Mouse (Mus musculus): ENCODE measurements around the gene Plcb4. TPM values are rescaled to one million over a fixed set of nuclear protein-coding genes. Genes with fewer than 3 reads are reported as not detected.

Plcb4 gene
- polyA plus RNA-seq, 1 experiment from 2014 or later: 24.1 TPM

DNA sequence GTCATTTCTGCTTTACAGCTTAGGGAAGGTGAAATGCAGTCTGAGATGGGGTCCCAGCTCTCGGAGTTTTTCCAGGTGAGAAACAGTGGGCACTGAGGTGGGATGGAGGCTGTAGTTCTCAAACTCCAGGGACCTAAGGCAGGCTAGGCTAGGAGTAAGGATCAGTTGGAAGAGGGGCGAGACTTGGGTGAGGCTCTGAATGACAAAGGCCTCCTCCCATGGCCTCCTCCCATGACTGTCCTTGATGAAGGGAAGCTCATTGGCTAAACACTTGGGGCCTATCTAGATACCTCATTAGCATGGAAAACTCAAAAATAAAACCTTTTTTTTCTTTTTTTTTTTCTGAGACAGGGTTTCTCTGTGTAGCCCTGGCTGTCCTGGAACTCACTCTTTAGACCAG lies 198.0 kb downstream of the Plcb4 start:
- H3K4me1 ChIP-seq (replicated peaks; ENCODE audit: control insufficient read depth, insufficient read depth, low read length): no peaks in the 10 kb centered on the region
- no peak overlapping the region for H3K4me2 ChIP-seq (ENCODE audit: low read depth, low read length, severe bottlenecking)
- H3K27ac ChIP-seq (ENCODE audit: low read depth, low read length): no peak overlapping the region
- H3K9me3 ChIP-seq (ENCODE audit: control insufficient read depth, low read length): no peaks in the 10 kb centered on the region
- H3K36me3 ChIP-seq (ENCODE audit: control insufficient read depth, insufficient read depth, low read length): no peaks in the 10 kb centered on the region
- H3K27me3 ChIP-seq (ENCODE audit: control insufficient read depth, insufficient read depth, low read length): no peaks in the 10 kb centered on the region
- peak; percentile 42; the same call in 1 of the 2 replicates for ATAC-seq (replicated peaks; ENCODE audit: low FRiP score)
- no peak overlapping the region for H3K4me3 ChIP-seq (ENCODE audit: low read depth, low read length)
- no peak for DNase-seq (ENCODE audit: low spot score)
- H3K9ac ChIP-seq (ENCODE audit: low read length): no peak overlapping the region
- 85% methylated on average over 2 of the region's 2 CpGs for WGBS

DNA sequence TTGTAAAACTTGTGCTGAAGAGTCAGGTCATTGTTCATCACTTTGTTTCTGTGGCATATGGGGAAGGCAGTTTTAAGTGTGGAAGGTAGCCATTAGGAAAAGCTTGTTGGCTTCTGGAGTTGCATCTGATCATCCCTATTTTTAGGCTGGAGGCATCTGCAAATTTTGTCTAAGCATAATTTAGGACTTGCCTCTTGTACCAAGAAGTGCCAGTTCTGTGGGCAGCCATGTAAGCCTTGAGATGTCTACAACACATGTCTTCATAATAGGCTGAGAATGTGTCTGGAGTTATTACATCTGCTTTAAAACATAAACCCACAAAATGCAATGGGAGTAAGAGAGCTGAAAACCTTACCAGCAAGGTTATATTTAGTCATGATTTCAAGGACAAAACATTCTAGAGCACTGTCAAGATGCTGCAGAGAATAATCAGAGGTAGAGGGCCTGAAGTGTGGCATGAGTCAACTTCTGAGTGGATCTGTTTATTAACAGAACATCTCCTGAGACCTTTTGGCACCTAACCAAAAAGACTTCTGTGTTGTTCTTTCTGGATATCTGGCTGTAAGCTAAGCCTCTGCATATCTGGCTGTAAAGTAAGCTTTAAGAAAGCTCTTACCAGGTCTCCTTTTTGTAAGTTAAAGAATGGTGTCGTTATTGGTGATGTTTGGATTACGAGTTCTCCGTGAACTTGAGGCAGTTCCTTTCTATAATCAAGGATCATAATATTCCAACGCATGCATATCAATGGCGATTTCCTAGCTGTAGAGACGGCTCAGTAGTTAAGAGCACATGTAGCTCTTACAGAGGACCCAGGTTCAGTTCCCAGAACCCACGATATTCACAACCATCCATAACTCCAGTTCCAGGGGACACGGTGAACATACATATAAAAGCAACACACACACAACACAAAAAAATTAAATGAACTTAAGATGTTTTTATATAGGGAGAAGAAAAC lies 203.0 kb downstream of the Plcb4 start:
- no peaks in the 10 kb centered on the region for H3K27me3 ChIP-seq (ENCODE audit: control insufficient read depth, insufficient read depth, low read length)
- H3K9ac ChIP-seq (ENCODE audit: low read length): no peak overlapping the region
- ATAC-seq (replicated peaks; ENCODE audit: low FRiP score) (no peak), DNase-seq (ENCODE audit: low spot score) (no peak)
- H3K36me3 ChIP-seq (ENCODE audit: control insufficient read depth, insufficient read depth, low read length): no peaks in the 10 kb centered on the region
- no peaks in the 10 kb centered on the region for H3K4me1 ChIP-seq (replicated peaks; ENCODE audit: control insufficient read depth, insufficient read depth, low read length)
- no peak overlapping the region for H3K27ac ChIP-seq (ENCODE audit: low read depth, low read length)
- H3K4me3 ChIP-seq (ENCODE audit: low read depth, low read length): no peak overlapping the region
- WGBS: 90% methylated on average over 8 of the region's 8 CpGs
- H3K4me2 ChIP-seq (ENCODE audit: low read depth, low read length, severe bottlenecking): no peak overlapping the region
- H3K9me3 ChIP-seq (ENCODE audit: control insufficient read depth, low read length): no peaks in the 10 kb centered on the region

DNA sequence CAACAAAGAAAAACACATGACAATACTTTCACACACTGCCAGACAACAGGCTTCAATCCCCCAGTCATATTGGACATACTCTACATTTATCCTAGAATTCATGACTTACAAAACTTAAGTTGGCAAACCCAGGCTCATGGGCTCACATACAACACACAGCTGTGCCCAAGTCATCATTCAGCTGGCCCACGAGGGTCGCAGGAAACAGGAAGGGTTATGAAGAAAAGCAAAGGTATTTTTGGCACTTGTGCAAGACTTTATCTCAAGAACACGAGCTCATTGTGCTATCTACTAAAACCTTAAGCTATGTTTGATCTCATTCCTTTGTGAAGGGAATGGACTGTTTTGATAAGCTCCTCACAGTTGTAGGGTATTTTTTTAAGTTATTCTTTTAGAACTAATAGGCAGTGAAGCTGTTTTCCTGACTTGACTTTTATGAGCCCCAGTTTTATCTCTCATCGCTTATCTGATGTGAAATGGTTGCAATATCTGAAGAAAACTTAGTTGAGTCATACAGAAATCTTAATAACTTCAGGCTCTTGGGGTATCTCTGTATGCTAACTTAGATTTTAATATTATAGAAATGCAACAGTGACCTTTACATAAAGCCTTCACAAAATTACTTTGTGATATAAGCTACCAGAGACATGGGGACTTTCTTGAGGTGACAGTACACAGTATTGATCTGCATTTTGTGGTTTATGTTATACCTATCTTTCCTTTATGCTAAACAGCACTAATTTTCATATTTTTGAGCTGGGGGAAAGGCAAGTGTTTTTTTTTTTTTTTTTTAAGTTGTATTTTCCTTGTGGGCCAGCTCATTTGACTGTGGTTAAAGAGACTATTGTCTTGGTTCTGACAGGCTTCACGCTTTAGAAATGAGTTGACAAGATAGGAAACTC lies 203.9 kb downstream of the Plcb4 start:
- Histone ChIP-seq H3K36me3 (ENCODE audit: control insufficient read depth, insufficient read depth, low read length) (no peaks in the 10 kb centered on the region), H3K27ac (ENCODE audit: low read depth, low read length) (no peak overlapping the region), H3K4me1 (replicated peaks; ENCODE audit: control insufficient read depth, insufficient read depth, low read length) (no peaks in the 10 kb centered on the region), H3K4me2 (ENCODE audit: low read depth, low read length, severe bottlenecking) (no peak overlapping the region), H3K9ac (ENCODE audit: low read length) (no peak overlapping the region), H3K27me3 (ENCODE audit: control insufficient read depth, insufficient read depth, low read length) (no peaks in the 10 kb centered on the region), H3K4me3 (ENCODE audit: low read depth, low read length) (no peak overlapping the region), H3K9me3 (ENCODE audit: control insufficient read depth, low read length) (no peaks in the 10 kb centered on the region)
- DNase-seq (ENCODE audit: low spot score) (no peak), ATAC-seq (replicated peaks; ENCODE audit: low FRiP score) (no peak)
- WGBS: 89% methylated on average over 5 of the region's 5 CpGs

DNA sequence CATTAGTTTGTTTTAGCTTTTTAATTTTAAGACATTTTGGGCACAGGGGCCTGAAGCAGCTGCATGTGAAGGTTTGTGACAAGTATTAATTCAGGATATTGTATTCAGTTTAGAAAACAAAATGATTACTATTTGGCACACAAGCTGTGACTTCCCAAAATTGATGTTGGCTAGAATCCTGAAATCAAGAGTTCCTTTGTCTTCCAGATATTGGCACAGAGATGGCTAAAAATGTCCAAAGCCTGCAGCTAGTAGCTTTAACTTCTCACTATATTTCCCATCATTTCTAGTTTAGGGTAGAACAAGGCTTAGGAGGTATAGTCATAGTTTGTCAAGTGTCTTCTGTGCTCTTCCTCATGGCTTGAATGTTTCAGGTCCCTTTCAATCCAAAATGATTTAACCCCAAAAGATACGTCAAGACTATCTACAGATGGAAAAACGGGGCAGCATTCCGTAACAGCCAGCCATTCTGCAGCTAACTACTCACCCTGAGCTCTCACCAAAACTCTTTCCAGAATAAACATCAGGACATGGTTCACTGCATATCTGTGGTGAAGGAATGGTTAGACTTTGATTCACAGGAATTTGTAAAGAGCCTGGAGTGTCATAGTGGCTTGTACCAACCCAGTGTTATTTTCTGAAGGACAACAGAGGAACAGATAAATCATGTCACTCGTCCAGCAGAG lies 204.7 kb downstream of the Plcb4 start:
- no peaks in the 10 kb centered on the region for H3K9me3 ChIP-seq (ENCODE audit: control insufficient read depth, low read length)
- no peak overlapping the region for H3K27ac ChIP-seq (ENCODE audit: low read depth, low read length)
- H3K36me3 ChIP-seq (ENCODE audit: control insufficient read depth, insufficient read depth, low read length): no peaks in the 10 kb centered on the region
- no peak overlapping the region for H3K4me3 ChIP-seq (ENCODE audit: low read depth, low read length)
- no peak overlapping the region for H3K9ac ChIP-seq (ENCODE audit: low read length)
- no peaks in the 10 kb centered on the region for H3K27me3 ChIP-seq (ENCODE audit: control insufficient read depth, insufficient read depth, low read length)
- WGBS: 85% methylated on average over 4 of the region's 4 CpGs
- H3K4me2 ChIP-seq (ENCODE audit: low read depth, low read length, severe bottlenecking): no peak overlapping the region
- ATAC-seq (replicated peaks; ENCODE audit: low FRiP score) (no peak), DNase-seq (ENCODE audit: low spot score) (no peak)
- H3K4me1 ChIP-seq (replicated peaks; ENCODE audit: control insufficient read depth, insufficient read depth, low read length): no peaks in the 10 kb centered on the region

DNA sequence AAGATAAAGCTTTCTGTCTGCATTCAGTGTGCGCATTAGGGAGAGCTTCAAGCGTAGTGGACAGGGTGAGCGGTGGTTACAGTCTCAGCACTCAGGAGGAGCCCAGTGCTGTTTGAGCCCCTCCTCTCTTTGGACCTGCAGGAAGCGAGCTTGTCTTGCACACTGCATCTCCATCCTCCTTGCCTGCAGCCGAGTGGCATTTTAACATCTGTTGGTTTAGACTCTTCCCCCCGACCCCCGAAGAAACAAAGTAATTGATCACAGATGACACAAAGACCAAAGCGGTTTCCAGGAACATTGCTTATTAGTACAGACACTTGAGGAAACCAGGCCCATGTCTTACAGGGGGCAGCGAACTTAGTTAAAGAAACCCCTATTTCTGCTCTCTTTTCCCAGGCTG lies 207.6 kb downstream of the Plcb4 start:
- H3K4me2 ChIP-seq (ENCODE audit: low read depth, low read length, severe bottlenecking): no peak overlapping the region
- no peaks in the 10 kb centered on the region for H3K4me1 ChIP-seq (replicated peaks; ENCODE audit: control insufficient read depth, insufficient read depth, low read length)
- no peak overlapping the region for H3K9ac ChIP-seq (ENCODE audit: low read length)
- H3K36me3 ChIP-seq (ENCODE audit: control insufficient read depth, insufficient read depth, low read length): no peaks in the 10 kb centered on the region
- 76% methylated on average over 9 of the region's 9 CpGs for WGBS
- DNase-seq (ENCODE audit: low spot score) (no peak), ATAC-seq (replicated peaks; ENCODE audit: low FRiP score) (no peak)
- no peaks in the 10 kb centered on the region for H3K9me3 ChIP-seq (ENCODE audit: control insufficient read depth, low read length)
- H3K27ac ChIP-seq (ENCODE audit: low read depth, low read length): no peak overlapping the region
- H3K27me3 ChIP-seq (ENCODE audit: control insufficient read depth, insufficient read depth, low read length): no peaks in the 10 kb centered on the region
- H3K4me3 ChIP-seq (ENCODE audit: low read depth, low read length): no peak overlapping the region

DNA sequence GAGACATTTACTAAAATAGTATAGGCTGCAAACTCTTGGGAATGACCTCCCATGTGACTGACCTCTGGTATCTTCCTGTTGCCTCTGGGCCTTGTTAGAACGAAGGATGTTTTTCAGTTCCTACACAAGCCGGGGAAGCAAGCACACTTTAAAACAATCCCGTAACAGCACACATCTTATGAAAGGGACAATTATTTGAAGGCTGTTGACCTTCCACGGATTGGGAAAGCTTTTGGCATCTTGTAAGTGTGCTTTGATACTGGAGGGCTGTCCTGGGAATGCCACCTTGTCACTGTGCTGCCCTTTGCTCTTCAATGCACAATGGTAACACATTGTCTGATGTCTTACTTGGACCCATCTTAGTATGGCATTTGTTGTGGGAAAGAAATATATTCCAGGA lies 208.0 kb downstream of the Plcb4 start:
- H3K9ac ChIP-seq (ENCODE audit: low read length): no peak overlapping the region
- WGBS: 68% methylated on average over 4 of the region's 4 CpGs
- no peak overlapping the region for H3K4me2 ChIP-seq (ENCODE audit: low read depth, low read length, severe bottlenecking)
- H3K4me3 ChIP-seq (ENCODE audit: low read depth, low read length): no peak overlapping the region
- no peaks in the 10 kb centered on the region for H3K9me3 ChIP-seq (ENCODE audit: control insufficient read depth, low read length)
- H3K36me3 ChIP-seq (ENCODE audit: control insufficient read depth, insufficient read depth, low read length): no peaks in the 10 kb centered on the region
- H3K27me3 ChIP-seq (ENCODE audit: control insufficient read depth, insufficient read depth, low read length): no peaks in the 10 kb centered on the region
- H3K27ac ChIP-seq (ENCODE audit: low read depth, low read length): no peak overlapping the region
- DNase-seq (ENCODE audit: low spot score) (no peak), ATAC-seq (replicated peaks; ENCODE audit: low FRiP score) (no peak)
- no peaks in the 10 kb centered on the region for H3K4me1 ChIP-seq (replicated peaks; ENCODE audit: control insufficient read depth, insufficient read depth, low read length)

DNA sequence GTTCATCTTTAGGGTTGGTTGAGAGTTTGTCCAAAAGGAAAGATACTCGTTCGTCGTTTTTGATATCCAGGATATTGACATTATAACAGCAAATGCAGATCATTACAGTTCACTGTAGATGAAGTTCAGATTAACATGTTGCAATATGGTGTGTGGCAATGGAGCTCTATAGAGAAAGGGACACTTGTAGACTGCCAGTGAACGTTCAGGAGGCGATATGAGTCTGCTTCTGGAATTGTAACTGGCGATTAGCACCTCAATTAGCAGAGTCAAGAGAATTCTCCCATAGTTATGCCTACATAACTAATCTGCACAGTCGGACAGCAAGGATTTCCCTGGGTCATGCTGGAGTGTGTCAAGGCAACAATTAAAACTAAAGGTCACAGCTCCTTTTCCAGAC lies 210.8 kb downstream of the Plcb4 start:
- ATAC-seq (replicated peaks; ENCODE audit: low FRiP score) (no peak), DNase-seq (ENCODE audit: low spot score) (no peak)
- H3K27ac ChIP-seq (ENCODE audit: low read depth, low read length): no peak overlapping the region
- no peaks in the 10 kb centered on the region for H3K4me1 ChIP-seq (replicated peaks; ENCODE audit: control insufficient read depth, insufficient read depth, low read length)
- H3K36me3 ChIP-seq (ENCODE audit: control insufficient read depth, insufficient read depth, low read length): no peaks in the 10 kb centered on the region
- no peak overlapping the region for H3K4me2 ChIP-seq (ENCODE audit: low read depth, low read length, severe bottlenecking)
- no peak overlapping the region for H3K4me3 ChIP-seq (ENCODE audit: low read depth, low read length)
- H3K9me3 ChIP-seq (ENCODE audit: control insufficient read depth, low read length): no peaks in the 10 kb centered on the region
- WGBS: 84% methylated on average over 7 of the region's 7 CpGs
- no peak overlapping the region for H3K9ac ChIP-seq (ENCODE audit: low read length)
- H3K27me3 ChIP-seq (ENCODE audit: control insufficient read depth, insufficient read depth, low read length): no peaks in the 10 kb centered on the region

DNA sequence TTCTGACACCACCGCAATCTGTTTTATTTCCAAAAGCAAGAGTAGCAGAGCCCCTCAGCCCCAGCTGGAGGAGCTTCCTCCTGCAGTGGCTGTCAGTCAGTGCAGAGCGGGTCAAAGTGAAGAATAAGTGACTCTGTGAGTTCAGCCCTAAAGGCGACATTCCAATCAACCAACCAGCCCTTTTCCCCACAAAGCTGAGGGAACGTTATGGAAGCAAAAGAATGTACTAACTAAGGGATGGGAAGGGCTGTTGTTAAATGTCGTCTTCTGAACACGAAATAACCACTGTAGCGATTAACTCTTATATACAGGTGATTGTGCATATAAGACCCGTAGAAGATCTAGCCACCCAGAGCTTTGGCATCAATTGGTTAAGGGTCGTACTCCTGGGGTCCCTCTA lies 214.3 kb downstream of the Plcb4 start:
- no peak for ATAC-seq (replicated peaks; ENCODE audit: low FRiP score)
- no peak overlapping the region for H3K9ac ChIP-seq (ENCODE audit: low read length)
- no peak overlapping the region for H3K4me2 ChIP-seq (ENCODE audit: low read depth, low read length, severe bottlenecking)
- no peaks in the 10 kb centered on the region for H3K36me3 ChIP-seq (ENCODE audit: control insufficient read depth, insufficient read depth, low read length)
- DNase-seq (ENCODE audit: low spot score): no peak
- no peak overlapping the region for H3K4me3 ChIP-seq (ENCODE audit: low read depth, low read length)
- no peaks in the 10 kb centered on the region for H3K4me1 ChIP-seq (replicated peaks; ENCODE audit: control insufficient read depth, insufficient read depth, low read length)
- H3K27ac ChIP-seq (ENCODE audit: low read depth, low read length): no peak overlapping the region
- H3K9me3 ChIP-seq (ENCODE audit: control insufficient read depth, low read length): no peaks in the 10 kb centered on the region
- WGBS: 83% methylated on average over 9 of the region's 9 CpGs
- no peaks in the 10 kb centered on the region for H3K27me3 ChIP-seq (ENCODE audit: control insufficient read depth, insufficient read depth, low read length)

Measured in forebrain, embryonic 11.5 days (tissue).